Mouse (Mus musculus): Measurements from ENCODE around the gene Dlg4. TPM values are rescaled to one million over a fixed set of nuclear protein-coding genes. Genes with fewer than 3 reads are reported as not detected.
A peak's percentile ranks its signal among the peaks of the same experiment; 100 is the strongest.

Dlg4 gene
- total and polyA plus RNA-seq, 2 experiments from 2014 or later = 14.3 to 230 TPM

- no peak overlapping the region for H3K9ac ChIP-seq
- no peaks in the 10 kb centered on the region for H3K9me3 ChIP-seq (ENCODE audit: low read length)
- H3K4me3 ChIP-seq (ENCODE audit: low read depth, low read length) = no peak overlapping the region
- DNase-seq (no peak), ATAC-seq (no peak)
- WGBS = 45% methylated on average over 9 of the region's 9 CpGs
- H3K27ac ChIP-seq (ENCODE audit: low read depth, low read length) = no peak overlapping the region
- H3K36me3 ChIP-seq (ENCODE audit: insufficient read depth) = peaks cover 45% of the 10 kb centered on the region
- TF ChIP-seq CTCF (IDR thresholded peaks at IDR 0.05; ENCODE audit: low read depth) = no peak
- H3K27me3 ChIP-seq (ENCODE audit: insufficient read depth, low read length) = no peaks in the 10 kb centered on the region
- no peak overlapping the region for H3K4me2 ChIP-seq (ENCODE audit: low read depth)
- H3K4me1 ChIP-seq (ENCODE audit: insufficient read depth) = no peaks in the 10 kb centered on the region
Measured at GRCm38 (mm10) chr11:70045435-70045834, 28.7 kb downstream of the Dlg4 start.

- Histone ChIP-seq H3K27ac (ENCODE audit: low read depth, low read length) (no peak overlapping the region), H3K36me3 (ENCODE audit: insufficient read depth) (peaks cover 7% of the 10 kb centered on the region), H3K27me3 (ENCODE audit: insufficient read depth, low read length) (no peaks in the 10 kb centered on the region), H3K4me2 (ENCODE audit: low read depth) (no peak overlapping the region), H3K4me3 (ENCODE audit: low read depth, low read length) (no peak overlapping the region), H3K9ac (no peak overlapping the region), H3K4me1 (ENCODE audit: insufficient read depth) (no peaks in the 10 kb centered on the region), H3K9me3 (ENCODE audit: low read length) (no peaks in the 10 kb centered on the region)
- WGBS = 55% methylated on average over 6 of the region's 6 CpGs
- no peak for TF ChIP-seq CTCF (IDR thresholded peaks at IDR 0.05; ENCODE audit: low read depth)
- DNase-seq = no peak
- no peak for ATAC-seq
Measured at GRCm38 (mm10) chr11:70049366-70049765, 32.6 kb downstream of the Dlg4 start.

- H3K36me3 ChIP-seq (ENCODE audit: insufficient read depth) = peaks cover 3% of the 10 kb centered on the region; the same call in 1 of the 2 replicates
Measured at GRCm38 (mm10) chr11:70049816-70050215, 33.1 kb downstream of the Dlg4 start.

GRCm38 (mm10) chr11:70053156-70053555 lies 36.4 kb downstream of the Dlg4 start:
- DNase-seq (no peak), ATAC-seq (no peak)
- H3K36me3 ChIP-seq (ENCODE audit: insufficient read depth) = no peaks in the 10 kb centered on the region
- TF ChIP-seq CTCF (IDR thresholded peaks at IDR 0.05; ENCODE audit: low read depth) = no peak
- no peak overlapping the region for H3K4me2 ChIP-seq (ENCODE audit: low read depth)
- WGBS = 52% methylated on average over 7 of the region's 7 CpGs
- no peak overlapping the region for H3K27ac ChIP-seq (ENCODE audit: low read depth, low read length)
- no peaks in the 10 kb centered on the region for H3K9me3 ChIP-seq (ENCODE audit: low read length)
- H3K9ac ChIP-seq = no peak overlapping the region
- H3K4me1 ChIP-seq (ENCODE audit: insufficient read depth) = no peaks in the 10 kb centered on the region
- no peaks in the 10 kb centered on the region for H3K27me3 ChIP-seq (ENCODE audit: insufficient read depth, low read length)
- H3K4me3 ChIP-seq (ENCODE audit: low read depth, low read length) = no peak overlapping the region

More at GRCm38 (mm10) chr11:70049816-70050215, 33.1 kb downstream of the Dlg4 start:
- ATAC-seq (no peak), DNase-seq (no peak)
- no peaks in the 10 kb centered on the region for H3K27me3 ChIP-seq (ENCODE audit: insufficient read depth, low read length)
- H3K9ac ChIP-seq = no peak overlapping the region
- no peak overlapping the region for H3K4me2 ChIP-seq (ENCODE audit: low read depth)
- no peaks in the 10 kb centered on the region for H3K4me1 ChIP-seq (ENCODE audit: insufficient read depth)
- no peak overlapping the region for H3K4me3 ChIP-seq (ENCODE audit: low read depth, low read length)
- no peak overlapping the region for H3K27ac ChIP-seq (ENCODE audit: low read depth, low read length)
- TF ChIP-seq CTCF (IDR thresholded peaks at IDR 0.05; ENCODE audit: low read depth) = peak; percentile 34
- 52% methylated on average over 10 of the region's 10 CpGs for WGBS
- H3K9me3 ChIP-seq (ENCODE audit: low read length) = no peaks in the 10 kb centered on the region

- Histone ChIP-seq H3K9ac (no peak within 1 kb of the TSS), H3K9me3 (ENCODE audit: low read length) (no peaks in the 10 kb centered on the region), H3K4me3 (ENCODE audit: low read depth, low read length) (no peak within 1 kb of the TSS), H3K27ac (ENCODE audit: low read depth, low read length) (no peak within 1 kb of the TSS), H3K36me3 (ENCODE audit: insufficient read depth) (no peaks in the 10 kb centered on the region), H3K4me2 (ENCODE audit: low read depth) (no peak within 1 kb of the TSS), H3K27me3 (ENCODE audit: insufficient read depth, low read length) (no peaks in the 10 kb centered on the region), H3K4me1 (ENCODE audit: insufficient read depth) (no peaks in the 10 kb centered on the region)
- DNase-seq (no peak), ATAC-seq (no peak)
- WGBS = 88% methylated on average over 10 of the region's 10 CpGs
- TF ChIP-seq CTCF (IDR thresholded peaks at IDR 0.05; ENCODE audit: low read depth) = no peak
Measured at GRCm38 (mm10) chr11:70053898-70054570, 37.3 kb downstream of the Dlg4 start, which contains the start of gene Asgr1. Gene Asgr1, plus strand, starts transcription at chr11:70054085.

GRCm38 (mm10) chr11:70055618-70056214 lies 39.0 kb downstream of the Dlg4 start:
- peak overlapping the region; percentile 21 for H3K4me2 ChIP-seq (ENCODE audit: low read depth)
- H3K4me3 ChIP-seq (ENCODE audit: low read depth, low read length) = no peak overlapping the region
- H3K9ac ChIP-seq = no peak overlapping the region
- H3K4me1 ChIP-seq (ENCODE audit: insufficient read depth) = no peaks in the 10 kb centered on the region
- no peaks in the 10 kb centered on the region for H3K27me3 ChIP-seq (ENCODE audit: insufficient read depth, low read length)
- 26% methylated on average over 18 of the region's 18 CpGs for WGBS
- no peaks in the 10 kb centered on the region for H3K9me3 ChIP-seq (ENCODE audit: low read length)
- H3K36me3 ChIP-seq (ENCODE audit: insufficient read depth) = no peaks in the 10 kb centered on the region
- TF ChIP-seq CTCF (IDR thresholded peaks at IDR 0.05; ENCODE audit: low read depth) = peak; percentile 94
- no peak overlapping the region for H3K27ac ChIP-seq (ENCODE audit: low read depth, low read length)
- DNase-seq (peak; percentile 86), ATAC-seq (peak; percentile 80)

GRCm38 (mm10) chr11:70057805-70058204 lies 41.1 kb downstream of the Dlg4 start:
- no peak for DNase-seq
- H3K9me3 ChIP-seq (ENCODE audit: low read length) = no peaks in the 10 kb centered on the region
- 77% methylated on average over 9 of the region's 9 CpGs for WGBS
- no peaks in the 10 kb centered on the region for H3K27me3 ChIP-seq (ENCODE audit: insufficient read depth, low read length)
- no peak overlapping the region for H3K4me3 ChIP-seq (ENCODE audit: low read depth, low read length)
- H3K9ac ChIP-seq = no peak overlapping the region
- no peaks in the 10 kb centered on the region for H3K4me1 ChIP-seq (ENCODE audit: insufficient read depth)
- no peak overlapping the region for H3K4me2 ChIP-seq (ENCODE audit: low read depth)
- H3K36me3 ChIP-seq (ENCODE audit: insufficient read depth) = no peaks in the 10 kb centered on the region
- no peak for TF ChIP-seq CTCF (IDR thresholded peaks at IDR 0.05; ENCODE audit: low read depth)
- ATAC-seq = no peak
- no peak overlapping the region for H3K27ac ChIP-seq (ENCODE audit: low read depth, low read length)

Measured in forebrain, postnatal 0 days (tissue).